Mouse (Mus musculus): ENCODE measurements at regions not wholly inside any gene's neighbourhood (a gene's known extent, or its start where the extent isn't known, plus 50 kb on each side); places are given as distances from the start of the nearest gene placed in this dataset.

- 38% methylated on average over 11 of the region's 11 CpGs for WGBS
- H3K27me3 ChIP-seq (ENCODE audit: control insufficient read depth, insufficient read depth, low read length) = no peaks in the 10 kb centered on the region
- H3K9ac ChIP-seq (replicated peaks; ENCODE audit: low read depth, low read length) = no peak overlapping the region
- no peaks in the 10 kb centered on the region for H3K4me1 ChIP-seq (ENCODE audit: control insufficient read depth, insufficient read depth, low read length)
- H3K4me2 ChIP-seq (replicated peaks; ENCODE audit: low read depth, low read length) = no peak overlapping the region
- ATAC-seq (ENCODE audit: insufficient number of reproducible peaks, insufficient read depth, low FRiP score, low read depth) = peak; percentile 58; the same call in 1 of the 2 replicates
- no peak overlapping the region for H3K27ac ChIP-seq (ENCODE audit: low read length)
- H3K36me3 ChIP-seq (ENCODE audit: control insufficient read depth, insufficient read depth, low read length) = no peaks in the 10 kb centered on the region
- H3K9me3 ChIP-seq (ENCODE audit: control insufficient read depth, low read depth, low read length) = no peaks in the 10 kb centered on the region
- H3K4me3 ChIP-seq (ENCODE audit: low read depth, low read length) = no peak overlapping the region
These were observed 75.5 kb upstream of the Msx2 start for GRCm38 (mm10) chr13:53548396-53548795.

DNA sequence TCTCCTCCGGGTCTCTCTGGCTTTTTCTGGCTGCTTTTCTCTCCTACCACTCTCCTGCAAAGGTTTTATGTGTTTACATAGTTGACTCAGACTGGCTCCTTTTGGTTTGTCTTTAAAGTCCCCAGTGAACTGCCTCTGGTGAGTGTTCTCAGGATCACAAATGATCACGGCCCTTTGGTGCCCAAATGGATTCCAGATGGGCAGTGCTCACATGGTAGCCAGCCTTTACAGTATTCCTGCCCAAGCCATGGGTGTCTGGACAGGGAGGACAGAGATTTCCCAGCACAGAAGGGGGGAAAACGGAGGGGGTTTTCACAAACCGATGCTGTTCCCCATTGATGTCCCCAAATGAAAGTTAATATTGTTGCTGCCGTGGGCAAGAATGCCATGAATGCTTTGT lies 70.4 kb upstream of the Msx2 start:
- ATAC-seq (ENCODE audit: insufficient number of reproducible peaks, insufficient read depth, low FRiP score, low read depth) = no peak

GRCm38 (mm10) chr13:53539797-53540196 lies 66.9 kb upstream of the Msx2 start:
- 88% methylated on average over 5 of the region's 5 CpGs for WGBS
- no peak overlapping the region for H3K27ac ChIP-seq (ENCODE audit: low read length)

More for the DNA sequence above, 70.4 kb upstream of the Msx2 start:
- H3K4me1 ChIP-seq (ENCODE audit: control insufficient read depth, insufficient read depth, low read length) = no peaks in the 10 kb centered on the region
- 56% methylated on average over 5 of the region's 5 CpGs for WGBS
- no peak overlapping the region for H3K4me3 ChIP-seq (ENCODE audit: low read depth, low read length)
- no peak overlapping the region for H3K4me2 ChIP-seq (replicated peaks; ENCODE audit: low read depth, low read length)
- H3K9me3 ChIP-seq (ENCODE audit: control insufficient read depth, low read depth, low read length) = no peaks in the 10 kb centered on the region
- H3K27me3 ChIP-seq (ENCODE audit: control insufficient read depth, insufficient read depth, low read length) = no peaks in the 10 kb centered on the region
- H3K9ac ChIP-seq (replicated peaks; ENCODE audit: low read depth, low read length) = no peak overlapping the region
- H3K27ac ChIP-seq (ENCODE audit: low read length) = no peak overlapping the region
- no peaks in the 10 kb centered on the region for H3K36me3 ChIP-seq (ENCODE audit: control insufficient read depth, insufficient read depth, low read length)

GRCm38 (mm10) chr13:53537937-53538336 lies 65.1 kb upstream of the Msx2 start:
- WGBS = 84% methylated on average over 6 of the region's 6 CpGs
- Histone ChIP-seq H3K9me3 (ENCODE audit: control insufficient read depth, low read depth, low read length) (no peaks in the 10 kb centered on the region), H3K27me3 (ENCODE audit: control insufficient read depth, insufficient read depth, low read length) (no peaks in the 10 kb centered on the region), H3K36me3 (ENCODE audit: control insufficient read depth, insufficient read depth, low read length) (no peaks in the 10 kb centered on the region), H3K27ac (ENCODE audit: low read length) (no peak overlapping the region), H3K4me3 (ENCODE audit: low read depth, low read length) (no peak overlapping the region), H3K4me1 (ENCODE audit: control insufficient read depth, insufficient read depth, low read length) (no peaks in the 10 kb centered on the region), H3K4me2 (replicated peaks; ENCODE audit: low read depth, low read length) (no peak overlapping the region), H3K9ac (replicated peaks; ENCODE audit: low read depth, low read length) (no peak overlapping the region)
- no peak for ATAC-seq (ENCODE audit: insufficient number of reproducible peaks, insufficient read depth, low FRiP score, low read depth)

More at GRCm38 (mm10) chr13:53539797-53540196, 66.9 kb upstream of the Msx2 start:
- Histone ChIP-seq H3K4me3 (ENCODE audit: low read depth, low read length) (no peak overlapping the region), H3K4me2 (replicated peaks; ENCODE audit: low read depth, low read length) (no peak overlapping the region), H3K36me3 (ENCODE audit: control insufficient read depth, insufficient read depth, low read length) (no peaks in the 10 kb centered on the region), H3K9ac (replicated peaks; ENCODE audit: low read depth, low read length) (no peak overlapping the region), H3K9me3 (ENCODE audit: control insufficient read depth, low read depth, low read length) (no peaks in the 10 kb centered on the region), H3K4me1 (ENCODE audit: control insufficient read depth, insufficient read depth, low read length) (no peaks in the 10 kb centered on the region), H3K27me3 (ENCODE audit: control insufficient read depth, insufficient read depth, low read length) (no peaks in the 10 kb centered on the region)
- ATAC-seq (ENCODE audit: insufficient number of reproducible peaks, insufficient read depth, low FRiP score, low read depth) = no peak

DNA sequence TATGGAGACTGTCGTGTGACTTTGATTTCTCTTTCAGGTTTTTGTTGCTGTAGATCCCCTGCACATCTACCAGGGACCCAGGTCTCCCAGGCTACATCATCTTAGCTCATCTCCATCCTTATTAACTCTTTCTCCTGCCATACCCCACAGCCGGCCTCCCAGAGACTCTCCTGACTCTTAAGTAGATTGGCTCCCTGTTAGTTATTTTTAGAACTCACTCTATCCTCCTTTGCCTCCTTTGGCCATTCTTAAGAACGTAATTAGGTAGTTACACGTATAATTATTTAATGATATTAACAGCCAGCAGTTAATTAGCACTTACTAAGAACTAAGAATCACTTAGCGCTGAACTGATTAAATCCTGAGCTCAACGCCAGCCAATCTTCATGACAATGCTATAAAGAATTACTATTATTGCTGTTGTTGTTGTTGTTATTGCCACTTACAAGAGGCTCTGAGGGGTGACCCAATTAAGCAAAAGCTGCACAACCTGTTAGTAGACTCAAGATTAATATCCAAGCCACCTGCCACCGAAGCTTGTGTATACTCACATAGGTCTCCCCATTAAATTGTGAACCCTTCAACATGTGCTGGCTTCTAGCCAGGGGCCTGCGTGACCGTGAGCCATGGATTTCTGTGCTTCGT lies 63.0 kb upstream of the Msx2 start:
- WGBS = 76% methylated on average over 10 of the region's 10 CpGs

GRCm38 (mm10) chr13:53533738-53534137 lies 60.9 kb upstream of the Msx2 start:
- H3K27me3 ChIP-seq (ENCODE audit: control insufficient read depth, insufficient read depth, low read length) = no peaks in the 10 kb centered on the region
- no peak overlapping the region for H3K27ac ChIP-seq (ENCODE audit: low read length)
- H3K4me3 ChIP-seq (ENCODE audit: low read depth, low read length) = no peak overlapping the region
- H3K9ac ChIP-seq (replicated peaks; ENCODE audit: low read depth, low read length) = no peak overlapping the region
- H3K4me2 ChIP-seq (replicated peaks; ENCODE audit: low read depth, low read length) = no peak overlapping the region
- H3K4me1 ChIP-seq (ENCODE audit: control insufficient read depth, insufficient read depth, low read length) = no peaks in the 10 kb centered on the region
- WGBS = 45% methylated on average over 8 of the region's 8 CpGs
- no peaks in the 10 kb centered on the region for H3K36me3 ChIP-seq (ENCODE audit: control insufficient read depth, insufficient read depth, low read length)
- H3K9me3 ChIP-seq (ENCODE audit: control insufficient read depth, low read depth, low read length) = no peaks in the 10 kb centered on the region
- ATAC-seq (ENCODE audit: insufficient number of reproducible peaks, insufficient read depth, low FRiP score, low read depth) = no peak

More for the DNA sequence above, 63.0 kb upstream of the Msx2 start:
- no peaks in the 10 kb centered on the region for H3K27me3 ChIP-seq (ENCODE audit: control insufficient read depth, insufficient read depth, low read length)
- H3K4me2 ChIP-seq (replicated peaks; ENCODE audit: low read depth, low read length) = no peak overlapping the region
- no peak overlapping the region for H3K9ac ChIP-seq (replicated peaks; ENCODE audit: low read depth, low read length)
- no peak overlapping the region for H3K27ac ChIP-seq (ENCODE audit: low read length)
- no peaks in the 10 kb centered on the region for H3K4me1 ChIP-seq (ENCODE audit: control insufficient read depth, insufficient read depth, low read length)
- ATAC-seq (ENCODE audit: insufficient number of reproducible peaks, insufficient read depth, low FRiP score, low read depth) = no peak
- H3K4me3 ChIP-seq (ENCODE audit: low read depth, low read length) = no peak overlapping the region
- H3K9me3 ChIP-seq (ENCODE audit: control insufficient read depth, low read depth, low read length) = no peaks in the 10 kb centered on the region
- H3K36me3 ChIP-seq (ENCODE audit: control insufficient read depth, insufficient read depth, low read length) = no peaks in the 10 kb centered on the region

- Histone ChIP-seq H3K4me1 (ENCODE audit: control insufficient read depth, insufficient read depth, low read length) (no peaks in the 10 kb centered on the region), H3K27ac (ENCODE audit: low read length) (no peak overlapping the region), H3K4me3 (ENCODE audit: low read depth, low read length) (no peak overlapping the region), H3K27me3 (ENCODE audit: control insufficient read depth, insufficient read depth, low read length) (no peaks in the 10 kb centered on the region), H3K9ac (replicated peaks; ENCODE audit: low read depth, low read length) (no peak overlapping the region), H3K9me3 (ENCODE audit: control insufficient read depth, low read depth, low read length) (no peaks in the 10 kb centered on the region), H3K4me2 (replicated peaks; ENCODE audit: low read depth, low read length) (no peak overlapping the region), H3K36me3 (ENCODE audit: control insufficient read depth, insufficient read depth, low read length) (no peaks in the 10 kb centered on the region)
- 80% methylated on average over 9 of the region's 9 CpGs for WGBS
- ATAC-seq (ENCODE audit: insufficient number of reproducible peaks, insufficient read depth, low FRiP score, low read depth) = no peak
These were observed 54.0 kb upstream of the Msx2 start for GRCm38 (mm10) chr13:53526880-53527279.

GRCm38 (mm10) chr13:53522807-53523206 lies 49.9 kb upstream of the Msx2 start:
- no peaks in the 10 kb centered on the region for H3K27me3 ChIP-seq (ENCODE audit: control insufficient read depth, insufficient read depth, low read length)
- 10% methylated on average over 5 of the region's 5 CpGs for WGBS

More at GRCm38 (mm10) chr13:53522807-53523206, 49.9 kb upstream of the Msx2 start:
- H3K36me3 ChIP-seq (ENCODE audit: control insufficient read depth, insufficient read depth, low read length) = no peaks in the 10 kb centered on the region
- no peaks in the 10 kb centered on the region for H3K9me3 ChIP-seq (ENCODE audit: control insufficient read depth, low read depth, low read length)
- no peak overlapping the region for H3K27ac ChIP-seq (ENCODE audit: low read length)
- no peak for ATAC-seq (ENCODE audit: insufficient number of reproducible peaks, insufficient read depth, low FRiP score, low read depth)
- H3K4me2 ChIP-seq (replicated peaks; ENCODE audit: low read depth, low read length) = no peak overlapping the region
- no peak overlapping the region for H3K4me3 ChIP-seq (ENCODE audit: low read depth, low read length)
- no peaks in the 10 kb centered on the region for H3K4me1 ChIP-seq (ENCODE audit: control insufficient read depth, insufficient read depth, low read length)
- no peak overlapping the region for H3K9ac ChIP-seq (replicated peaks; ENCODE audit: low read depth, low read length)
